In genomic region chr15:83466331-83466730, GRCm38 (mm10) we compare ENCODE assay signal across 22 mouse cellular contexts. TPM values are rescaled to one million over a fixed set of nuclear protein-coding genes. Genes with fewer than 3 reads are reported as not detected.
DNase-seq lines count a peak whose midpoint lies in the region; ATAC-seq and TF ChIP-seq lines count a peak whose summit lies in the region.
"Had no signal": no experiment of that assay in that cellular context is flagged by ENCODE, and none has a peak within 500 bp of the region (broad histone marks: within the 10 kb centered on the region; RNA-seq: fewer than 3 reads in every experiment).

No protein-coding gene starts in this region.

- no peaks in the 10 kb centered on the region for H3K9me3 ChIP-seq in heart, embryonic 16.5 days (replicated peaks; ENCODE audit: control insufficient read depth, low read length)
- H3K9me3 ChIP-seq in heart, embryonic 12.5 days (replicated peaks): no peaks in the 10 kb centered on the region
- H3K9me3 ChIP-seq in kidney, embryonic 16.5 days (ENCODE audit: low read length): no peaks in the 10 kb centered on the region
- H3K9me3 ChIP-seq: forebrain, embryonic 10.5 days; forebrain, embryonic 13.5 days; heart, embryonic 13.5 days; hindbrain, embryonic 12.5 days; hindbrain, embryonic 15.5 days had no signal

- H3K4me1 ChIP-seq in heart, embryonic 16.5 days (ENCODE audit: control insufficient read depth, insufficient read depth, low read length): peaks cover 17% of the 10 kb centered on the region
- H3K4me1 ChIP-seq in heart, embryonic 12.5 days (replicated peaks): peaks cover 22% of the 10 kb centered on the region
- peaks cover 22% of the 10 kb centered on the region for H3K4me1 ChIP-seq in kidney, embryonic 16.5 days (ENCODE audit: insufficient read depth, low read length)
- H3K4me1 ChIP-seq in testis, adult 2 months (ENCODE audit: control insufficient read depth, insufficient read depth, low read length): peaks cover 8% of the 10 kb centered on the region

- TF ChIP-seq CTCF in gastrocnemius, adult 2 months (IDR thresholded peaks at IDR 0.05): no peak
- TF ChIP-seq CTCF in testis, adult 2 months (IDR thresholded peaks at IDR 0.05; ENCODE audit: control insufficient read depth, insufficient read depth, insufficient replicate concordance, low read depth, low read length): no peak

- peak overlapping the region; percentile 51 for H3K27ac ChIP-seq in gastrocnemius, adult 2 months
- H3K27ac ChIP-seq in heart, embryonic 16.5 days (ENCODE audit: low read length): peak overlapping the region; percentile 20; the same call in 1 of the 2 replicates
- H3K27ac ChIP-seq in heart, embryonic 12.5 days (ENCODE audit: poor library complexity, severe bottlenecking): no peak overlapping the region; the same call in 1 of the 2 replicates
- H3K27ac ChIP-seq in kidney, embryonic 16.5 days (ENCODE audit: low read length): peak overlapping the region; percentile 28; the same call in 1 of the 2 replicates
- no peak overlapping the region for H3K27ac ChIP-seq in testis, adult 2 months (ENCODE audit: control insufficient read depth, insufficient read depth, low read depth, low read length)
- H3K27ac ChIP-seq: forebrain, embryonic 10.5 days; forebrain, embryonic 13.5 days; heart, embryonic 13.5 days; hindbrain, embryonic 12.5 days; hindbrain, embryonic 15.5 days had no signal

- no peak for TF ChIP-seq POLR2A in testis, adult 2 months (IDR thresholded peaks at IDR 0.05; ENCODE audit: control insufficient read depth, low read depth, low read length)

- no peak overlapping the region for H3K9ac ChIP-seq in heart, embryonic 16.5 days (ENCODE audit: low read length)
- H3K9ac ChIP-seq in heart, embryonic 12.5 days: no peak overlapping the region
- H3K9ac ChIP-seq in kidney, embryonic 16.5 days (replicated peaks; ENCODE audit: low read length): no peak overlapping the region
- H3K9ac ChIP-seq: forebrain, embryonic 13.5 days; heart, embryonic 13.5 days; hindbrain, embryonic 12.5 days; hindbrain, embryonic 15.5 days had no signal

- intact Hi-C loops in gastrocnemius, adult 2 months (cut with DNase I): loop anchor here (10.0 kb wide), 1 partner anchor 52 kb away; no protein-coding TSS in a partner anchor
- intact Hi-C loops in gastrocnemius, postnatal 36 days (cut with DNase I): loop anchor here (10.0 kb wide), 1 partner anchor 52 kb away; no protein-coding TSS in a partner anchor

- H3K4me3 ChIP-seq in gastrocnemius, adult 2 months: no peak overlapping the region
- no peak overlapping the region for H3K4me3 ChIP-seq in heart, embryonic 16.5 days (ENCODE audit: low read length)
- H3K4me3 ChIP-seq in heart, embryonic 12.5 days: no peak overlapping the region
- H3K4me3 ChIP-seq in kidney, embryonic 16.5 days (ENCODE audit: low read length): no peak overlapping the region
- peak overlapping the region; percentile 2; the same call in 1 of the 2 replicates for H3K4me3 ChIP-seq in testis, adult 2 months (ENCODE audit: control insufficient read depth, low read depth, low read length)
- H3K4me3 ChIP-seq: forebrain, embryonic 10.5 days; forebrain, embryonic 13.5 days; heart, embryonic 13.5 days; hindbrain, embryonic 12.5 days; hindbrain, embryonic 15.5 days had no signal

- 59% methylated on average over 4 of the region's 4 CpGs for WGBS in heart, embryonic 16.5 days
- 69% methylated on average over 4 of the region's 4 CpGs for WGBS in heart, embryonic 12.5 days
- 31% methylated on average over 4 of the region's 4 CpGs for WGBS in kidney, embryonic 16.5 days

- H3K4me2 ChIP-seq in heart, embryonic 16.5 days (ENCODE audit: low read depth, low read length): no peak overlapping the region
- H3K4me2 ChIP-seq in heart, embryonic 12.5 days: no peak overlapping the region
- H3K4me2 ChIP-seq in kidney, embryonic 16.5 days (replicated peaks; ENCODE audit: low read depth, low read length): no peak overlapping the region
- H3K4me2 ChIP-seq: forebrain, embryonic 13.5 days; heart, embryonic 13.5 days; hindbrain, embryonic 12.5 days; hindbrain, embryonic 15.5 days had no signal

- DNase-seq in gastrocnemius, adult 2 months: no peak
- DNase-seq in gastrocnemius, postnatal 36 days: no peak
- no peak for DNase-seq in kidney, adult 18-20 months
- no peak for DNase-seq in testis, postnatal 10 days (ENCODE audit: low spot score)
- DNase-seq: adrenal gland, postnatal 10 days; adrenal gland, postnatal 36 days; cerebellum, adult 18-20 months; cerebellum, adult 9-10 months; cerebellum, postnatal 14 days; gastrocnemius, postnatal 14 days; heart, postnatal 10 days had no signal

- H3K36me3 ChIP-seq in heart, embryonic 16.5 days (ENCODE audit: control insufficient read depth, insufficient read depth): no peaks in the 10 kb centered on the region
- no peaks in the 10 kb centered on the region for H3K36me3 ChIP-seq in heart, embryonic 12.5 days
- no peaks in the 10 kb centered on the region for H3K36me3 ChIP-seq in kidney, embryonic 16.5 days (ENCODE audit: insufficient read depth, low read length)
- no peaks in the 10 kb centered on the region; the same call in none of the 2 replicates for H3K36me3 ChIP-seq in testis, adult 2 months (ENCODE audit: control insufficient read depth, insufficient read depth, low read length)
- H3K36me3 ChIP-seq: forebrain, embryonic 10.5 days; heart, embryonic 13.5 days; hindbrain, embryonic 12.5 days; hindbrain, embryonic 15.5 days had no signal

- ATAC-seq in heart, embryonic 16.5 days (replicated peaks; ENCODE audit: extremely low read depth, insufficient read depth, low FRiP score): no peak
- ATAC-seq in heart, embryonic 12.5 days (ENCODE audit: insufficient number of reproducible peaks, low FRiP score): no peak
- no peak for ATAC-seq in kidney, embryonic 16.5 days (ENCODE audit: low FRiP score, low TSS enrichment)
- ATAC-seq: forebrain, embryonic 13.5 days; forebrain, embryonic 16.5 days; Patski had no signal

- no peaks in the 10 kb centered on the region for H3K27me3 ChIP-seq in heart, embryonic 16.5 days (ENCODE audit: control insufficient read depth, insufficient read depth, low read length)
- no peaks in the 10 kb centered on the region for H3K27me3 ChIP-seq in heart, embryonic 12.5 days (replicated peaks)
- H3K27me3 ChIP-seq in kidney, embryonic 16.5 days (ENCODE audit: insufficient read depth, low read length): no peaks in the 10 kb centered on the region
- no peaks in the 10 kb centered on the region for H3K27me3 ChIP-seq in testis, adult 2 months (ENCODE audit: control insufficient read depth, insufficient read depth, low read length)
- H3K27me3 ChIP-seq: forebrain, embryonic 13.5 days; heart, embryonic 13.5 days; hindbrain, embryonic 12.5 days; Patski had no signal

RNA-seq across cellular contexts. Expression of gene Pacsin2, which starts 1.9 kb away (rescaled TPM):
- 10 to 100 TPM; 43.7 to 70.1 TPM for total RNA-seq in gastrocnemius, adult 2 months (2021)
- 10 to 100 TPM; 41.4 to 50.5 TPM for total RNA-seq in gastrocnemius, postnatal 36 days (2021)
- polyA plus RNA-seq in heart, embryonic 16.5 days (2015; fragmentation: Nextera tagmentation; extraction: Ambion mirVana): 73.3 and 74.2 TPM in 2 replicates
- 70.8 and 72.0 TPM in 2 replicates for polyA plus RNA-seq in heart, embryonic 12.5 days (2016; fragmentation: Nextera tagmentation; extraction: Ambion mirVana)
- 85.4 and 92.0 TPM in 2 replicates for polyA plus RNA-seq in kidney, embryonic 16.5 days (2015; fragmentation: Nextera tagmentation; extraction: Ambion mirVana)
- 103 and 108 TPM in 2 replicates for polyA plus RNA-seq in testis, adult 2 months (2012; rRNA removed)

RNA-seq across cellular contexts. Expression of gene Ttll1, which starts 44.4 kb away (rescaled TPM):
- 1 to 10 TPM; 2.5 to 3.8 TPM for total RNA-seq in gastrocnemius, adult 2 months (2021)
- 1 to 10 TPM; 3.1 to 3.5 TPM for total RNA-seq in gastrocnemius, postnatal 36 days (2021)
- 23.9 and 24.1 TPM in 2 replicates for polyA plus RNA-seq in heart, embryonic 16.5 days (2015; fragmentation: Nextera tagmentation; extraction: Ambion mirVana)
- polyA plus RNA-seq in heart, embryonic 12.5 days (2016; fragmentation: Nextera tagmentation; extraction: Ambion mirVana): 24.5 and 25.4 TPM in 2 replicates
- 27.3 and 28.2 TPM in 2 replicates for polyA plus RNA-seq in kidney, embryonic 16.5 days (2015; fragmentation: Nextera tagmentation; extraction: Ambion mirVana)
- polyA plus RNA-seq in testis, adult 2 months (2012; rRNA removed): 25.2 and 28.8 TPM in 2 replicates

Comparison
In these comparisons a context has a peak if more than half of its experiments do, and no peak if none do; other contexts are left out.
1. H3K27ac ChIP-seq: peak in gastrocnemius, adult 2 months (single experiment), heart, embryonic 16.5 days (single experiment) and kidney, embryonic 16.5 days (single experiment); none in heart, embryonic 12.5 days (single experiment) and testis, adult 2 months (single experiment).